Mouse (Mus musculus) heart, postnatal 25 days (tissue): ENCODE measurements at regions not wholly inside any gene's neighbourhood (a gene's known extent, or its start where the extent isn't known, plus 50 kb on each side); places are given as distances from the start of the nearest gene placed in this dataset.
"Not testable (repeated sequence)": the region's sequence is repeated elsewhere in the genome, so short reads cannot be mapped to it uniquely, and the experiment has no call there.

Experiments used
- DNase-seq: peaks from one replicate; pipeline ENCODE4 v3.0.0; 2022; ENCODE audit warnings: low spot score
- intact Hi-C: fragments of 180-260 bp; cut with DNase I; formaldehyde crosslinking; loops from one replicate; pipeline ENCODE4 v1.15.1; 2025

DNA sequence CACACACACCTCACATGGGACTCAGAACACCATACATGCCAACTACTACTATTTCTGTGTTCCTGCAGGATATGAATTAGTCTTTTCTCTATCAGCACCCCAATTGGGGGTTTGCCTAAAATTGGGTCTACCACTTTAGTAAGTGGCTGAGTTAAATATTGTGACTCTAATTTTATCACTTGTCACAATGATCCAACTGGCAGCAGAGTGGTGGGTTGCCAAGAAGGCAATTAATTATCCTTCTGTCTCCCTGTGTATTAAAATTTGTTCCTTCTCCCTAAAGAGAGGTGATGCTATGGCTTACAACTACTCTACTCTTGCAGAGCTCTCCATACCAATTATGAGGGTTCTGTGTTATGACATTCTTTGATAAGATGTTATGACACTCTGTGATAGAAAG lies 245.3 kb downstream of the Brms1l start:
- no peak for DNase-seq
- intact Hi-C loops: no loop called here

DNA sequence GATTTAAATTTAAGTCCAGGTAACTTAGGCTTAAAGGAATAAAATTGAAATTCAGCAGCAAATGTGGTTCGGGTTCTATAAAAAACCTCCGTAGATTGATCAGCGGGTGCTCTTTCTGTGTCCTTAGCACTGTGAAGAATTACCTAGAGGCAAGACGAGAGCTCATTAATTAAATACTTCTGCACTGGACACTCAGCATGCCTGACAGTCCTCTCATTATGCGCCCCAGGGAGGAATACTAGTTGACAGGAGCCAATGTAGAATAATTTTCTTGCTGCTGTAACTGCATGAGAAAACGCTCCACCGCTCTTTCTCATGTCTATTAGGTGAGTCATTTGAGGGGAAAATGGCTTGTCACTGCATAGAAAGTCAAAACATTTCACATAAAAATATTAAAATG lies 228.1 kb downstream of the Brms1l start:
- intact Hi-C loops: no loop called here
- DNase-seq: no peak

DNA sequence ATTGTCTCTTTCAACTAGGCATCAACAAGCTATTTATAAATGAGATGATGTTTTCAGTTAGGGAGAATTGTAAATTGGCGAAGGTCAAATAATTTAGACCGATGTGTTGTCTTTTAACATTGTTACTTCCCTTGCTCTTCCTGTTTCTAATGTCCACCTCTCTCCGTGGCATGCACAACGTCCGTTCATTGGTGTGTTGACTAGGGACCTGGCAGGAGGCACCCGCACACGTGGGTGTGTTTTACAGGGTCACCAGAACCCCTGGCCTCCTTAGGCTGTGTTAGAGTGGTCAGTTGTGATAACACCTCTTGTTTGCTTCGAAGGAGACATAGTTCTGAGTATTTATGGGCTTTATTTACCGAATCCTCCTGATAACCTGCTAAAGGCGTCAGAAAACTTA lies 222.8 kb downstream of the Brms1l start:
- intact Hi-C loops: loop anchor here (2.0 to 10.0 kb wide), 5 partner anchors 466 to 1128 kb away; no protein-coding TSS in a partner anchor
- DNase-seq: no peak

DNA sequence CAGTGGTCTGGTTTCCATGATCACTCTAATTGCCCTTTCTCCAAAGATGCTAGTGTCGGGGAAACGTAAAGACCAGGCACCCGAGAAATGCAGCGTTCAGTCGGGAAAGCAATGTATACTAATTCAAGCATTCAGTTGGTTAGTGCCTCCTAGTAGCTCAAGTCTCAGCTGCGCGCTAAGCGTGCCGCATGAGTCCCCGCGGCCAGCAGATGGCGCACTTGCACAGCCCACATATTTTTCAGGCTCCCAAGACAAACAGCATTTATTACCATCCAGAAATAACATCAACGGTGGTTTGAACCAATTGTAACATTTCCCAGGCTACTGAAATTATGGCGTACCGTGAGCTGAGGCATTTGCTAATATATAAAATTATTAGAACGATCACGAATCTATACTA lies 222.3 kb downstream of the Brms1l start:
- intact Hi-C loops: loop anchor here (2.0 to 10.0 kb wide), 5 partner anchors 466 to 1129 kb away; no protein-coding TSS in a partner anchor
- DNase-seq: no peak

DNA sequence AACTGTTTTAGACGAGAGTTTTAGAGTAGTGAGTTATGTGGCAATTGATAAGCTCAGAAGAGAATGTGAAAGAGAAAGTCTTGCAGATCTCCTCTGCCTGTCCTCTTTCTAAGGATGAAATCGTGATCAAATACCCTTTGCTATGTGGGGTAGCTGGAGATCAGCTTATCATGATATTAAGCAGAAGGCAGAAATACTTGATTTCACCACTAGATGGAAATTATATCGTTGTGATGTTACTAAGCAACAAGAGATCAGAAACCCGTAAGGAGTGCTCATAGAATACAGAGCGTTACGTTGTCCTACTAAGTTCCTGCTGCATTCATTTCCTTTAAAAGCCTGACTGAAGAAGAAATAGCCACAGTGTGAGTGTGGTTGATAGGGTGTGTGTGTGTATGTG lies 219.3 kb downstream of the Brms1l start:
- intact Hi-C loops: loop anchor here (5.0 to 10.0 kb wide), 3 partner anchors 469 to 1132 kb away; no protein-coding TSS in a partner anchor
- no peak for DNase-seq

DNA sequence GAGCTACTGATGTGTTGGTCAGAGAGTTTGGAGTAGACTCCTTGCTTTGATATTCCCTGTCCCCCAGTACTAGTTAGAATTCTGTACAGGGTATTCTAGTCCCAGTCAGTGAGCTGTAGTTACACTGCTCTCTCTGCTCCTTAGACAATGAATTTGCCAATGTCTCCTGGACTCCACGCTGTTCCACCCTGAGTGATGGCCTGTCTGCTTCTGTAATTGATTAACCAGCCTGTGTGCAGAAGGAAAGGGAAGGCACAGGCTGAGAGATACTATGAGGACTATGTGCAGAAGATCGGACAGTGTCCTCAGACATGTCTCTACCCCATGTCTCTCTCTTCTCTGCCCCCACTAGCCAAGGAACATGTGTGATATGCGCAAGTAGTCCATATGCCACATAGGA lies 209.9 kb downstream of the Brms1l start:
- no peak for DNase-seq
- intact Hi-C loops: no loop called here

DNA sequence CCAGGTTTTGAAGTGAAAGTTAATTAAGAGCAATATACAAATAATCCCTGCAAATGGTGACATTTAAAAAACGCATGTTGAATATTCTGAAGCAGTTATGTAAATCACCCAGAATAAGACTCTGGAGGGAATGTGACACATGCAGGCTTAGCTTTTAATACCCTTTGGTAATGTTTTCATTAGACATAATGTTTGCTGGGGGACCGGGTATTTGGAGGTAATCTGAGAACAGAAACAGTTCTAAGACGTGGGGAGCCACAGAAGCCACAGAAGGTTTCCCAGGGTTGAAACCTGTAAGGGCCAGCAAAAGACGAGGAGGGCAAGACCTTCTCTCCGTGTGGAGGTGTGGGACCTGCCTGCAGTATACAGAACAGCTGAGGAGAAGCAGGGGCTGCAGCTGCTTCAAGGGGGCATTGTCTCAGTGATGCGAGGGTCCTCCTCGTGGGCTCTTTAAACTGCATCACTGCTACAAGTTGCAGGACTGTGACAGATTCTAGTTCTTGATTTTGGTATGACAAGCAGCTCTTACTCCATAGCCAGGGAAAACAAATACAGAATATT lies 184.9 kb downstream of the Brms1l start:
- intact Hi-C loops: no loop called here
- no peak for DNase-seq

DNA sequence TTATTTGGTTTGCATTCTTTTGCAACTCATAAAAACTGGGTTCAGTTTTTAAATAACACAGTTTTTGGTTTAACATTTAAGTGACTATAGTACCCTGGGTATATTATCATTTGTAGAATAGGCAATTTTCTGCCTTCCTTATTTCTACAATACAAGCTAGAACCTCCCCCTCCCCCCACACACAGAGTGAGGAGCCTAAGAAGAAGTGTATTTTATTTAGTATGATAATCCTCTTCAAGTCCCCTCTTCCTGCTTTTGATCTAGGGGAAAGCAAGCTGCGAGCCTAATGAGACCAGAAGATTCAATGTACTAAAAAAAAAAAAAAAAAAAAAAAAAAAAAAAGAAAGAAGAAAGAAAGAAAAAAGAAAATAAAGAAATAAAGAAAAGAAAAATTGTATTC lies 184.4 kb downstream of the Brms1l start:
- no peak for DNase-seq
- intact Hi-C loops: no loop called here

DNA sequence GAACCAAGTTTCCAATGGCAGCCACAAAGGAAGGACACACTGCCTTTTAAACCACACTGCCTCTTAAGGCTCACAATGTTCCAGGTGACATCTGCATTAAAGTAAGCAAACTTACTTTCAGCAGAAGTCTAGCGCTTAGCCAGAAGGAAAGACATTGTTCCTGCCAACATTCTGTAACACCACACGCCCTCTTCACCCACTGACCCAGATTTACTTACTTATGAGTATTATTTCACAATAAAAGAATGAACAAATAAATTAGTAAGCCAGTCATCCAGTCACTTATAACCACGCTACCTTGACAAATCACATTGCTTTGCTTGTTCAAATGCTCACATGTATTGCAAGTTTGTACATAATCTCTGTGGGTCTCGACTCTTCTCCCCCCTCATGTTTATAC lies 173.9 kb downstream of the Brms1l start:
- intact Hi-C loops: no loop called here
- DNase-seq: no peak

DNA sequence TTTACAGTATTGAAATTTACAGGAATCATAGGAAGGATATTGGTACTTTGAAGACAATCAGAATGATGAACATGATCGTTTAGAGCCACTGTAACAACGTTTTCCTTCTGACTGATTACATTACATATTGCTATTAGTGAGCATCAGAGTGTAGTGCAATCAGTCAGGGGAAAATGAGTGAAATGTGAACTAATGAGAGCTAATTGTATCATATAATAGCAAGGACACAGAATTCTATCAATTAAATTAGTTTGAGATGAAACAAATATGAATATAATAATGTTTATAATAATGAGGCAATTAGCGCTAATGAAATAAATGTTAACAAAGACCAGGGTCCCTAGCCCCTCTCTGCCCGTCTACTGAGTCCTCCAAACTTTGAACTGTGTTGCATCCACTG lies 169.7 kb downstream of the Brms1l start:
- no peak for DNase-seq
- intact Hi-C loops: no loop called here

DNA sequence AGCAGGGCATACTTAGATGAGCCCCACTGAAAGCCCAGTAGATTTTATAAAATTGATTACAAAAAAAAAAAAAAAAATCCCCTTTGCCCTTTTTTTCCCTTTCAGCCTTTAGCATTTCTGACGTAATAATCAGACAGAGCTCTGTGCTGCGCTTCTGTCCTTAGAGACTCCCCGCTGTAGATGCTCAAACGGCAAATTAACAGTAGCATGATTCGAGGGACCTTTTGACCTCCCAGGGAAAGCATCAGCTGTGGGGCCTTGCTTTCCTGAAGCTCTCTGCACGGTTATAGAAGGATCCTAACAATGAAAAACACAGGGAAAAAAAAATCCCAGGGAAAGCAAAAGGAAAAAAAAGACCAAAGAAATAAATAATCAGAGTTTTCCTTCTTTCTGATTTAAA lies 169.2 kb downstream of the Brms1l start:
- intact Hi-C loops: no loop called here

DNA sequence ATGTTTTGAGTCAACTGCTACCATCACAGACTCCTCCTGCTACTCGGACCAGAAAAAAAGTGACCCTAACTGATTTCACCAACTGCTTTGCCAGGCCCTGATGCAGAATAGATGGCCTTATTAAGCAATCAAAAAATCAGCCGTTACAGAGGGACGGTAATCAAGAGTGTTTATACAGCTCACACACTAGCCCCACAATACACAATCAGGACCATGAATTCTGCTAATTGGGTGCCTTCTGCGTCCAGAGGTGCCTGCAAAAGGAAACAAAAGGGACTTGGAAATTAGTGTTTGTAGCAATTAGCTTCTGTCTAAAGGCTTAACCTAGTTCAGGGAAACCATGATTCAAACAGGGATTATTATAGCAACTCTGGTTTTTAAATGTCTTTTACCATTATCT lies 168.4 kb downstream of the Brms1l start:
- intact Hi-C loops: no loop called here
- DNase-seq: no peak

More for the DNA sequence above, 169.2 kb downstream of the Brms1l start:
- DNase-seq: no peak

DNA sequence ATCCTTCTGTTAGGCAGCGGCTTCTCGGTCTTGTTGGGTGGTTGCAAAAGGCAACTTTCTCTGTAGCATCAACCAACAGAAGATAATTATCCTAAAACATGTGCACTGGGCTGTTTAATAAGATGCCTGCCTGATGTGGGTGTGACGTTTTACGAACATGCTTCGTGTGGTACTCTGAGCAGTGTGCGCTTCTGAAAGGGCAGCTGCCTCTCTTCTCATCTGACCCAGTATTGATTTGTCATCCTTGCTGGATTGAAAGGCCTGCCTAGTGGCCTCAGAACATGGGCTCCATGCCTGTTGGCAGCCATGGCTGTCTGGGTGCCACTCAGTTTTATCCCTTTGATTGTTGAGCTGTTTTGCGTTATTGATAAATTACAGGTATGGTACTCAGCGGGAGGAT lies 167.4 kb downstream of the Brms1l start:
- no peak for DNase-seq
- intact Hi-C loops: no loop called here

DNA sequence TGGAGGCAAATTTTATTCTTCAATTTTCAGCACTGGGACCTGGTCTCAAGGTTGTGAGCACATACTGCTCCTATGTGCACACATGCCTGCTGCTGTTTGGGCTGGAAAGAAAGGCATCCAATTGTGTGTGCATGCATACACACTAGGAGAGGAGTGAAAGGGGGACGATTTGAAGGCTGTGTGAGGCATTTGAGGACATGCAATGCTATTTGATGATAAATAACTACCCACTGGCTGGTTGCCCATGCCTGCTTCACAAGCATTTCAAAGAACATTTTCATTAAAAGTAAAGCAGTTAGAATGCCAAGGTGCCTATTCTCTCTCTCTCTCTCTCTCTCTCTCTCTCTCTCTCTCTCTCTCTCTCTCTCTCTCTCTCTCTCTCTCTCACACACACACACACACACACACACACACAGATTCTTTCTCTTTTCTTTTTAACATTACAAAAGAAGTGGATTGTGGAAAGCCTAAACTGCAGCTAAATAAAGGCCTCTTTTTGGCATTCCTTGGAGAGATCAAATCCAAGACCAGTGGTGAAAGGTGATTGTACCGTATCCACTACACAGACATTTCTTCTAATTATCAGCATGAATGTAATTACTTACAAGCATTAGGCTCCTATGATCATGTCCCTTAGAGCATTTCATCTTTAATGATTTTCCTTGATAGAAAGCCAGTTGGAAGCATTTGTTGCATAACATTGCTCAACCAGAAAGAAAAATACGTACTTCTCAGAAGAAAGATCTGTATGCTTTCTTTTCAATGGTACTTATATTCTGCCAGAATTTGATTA lies 160.7 kb downstream of the Brms1l start:
- DNase-seq: no peak
- intact Hi-C loops: no loop called here

DNA sequence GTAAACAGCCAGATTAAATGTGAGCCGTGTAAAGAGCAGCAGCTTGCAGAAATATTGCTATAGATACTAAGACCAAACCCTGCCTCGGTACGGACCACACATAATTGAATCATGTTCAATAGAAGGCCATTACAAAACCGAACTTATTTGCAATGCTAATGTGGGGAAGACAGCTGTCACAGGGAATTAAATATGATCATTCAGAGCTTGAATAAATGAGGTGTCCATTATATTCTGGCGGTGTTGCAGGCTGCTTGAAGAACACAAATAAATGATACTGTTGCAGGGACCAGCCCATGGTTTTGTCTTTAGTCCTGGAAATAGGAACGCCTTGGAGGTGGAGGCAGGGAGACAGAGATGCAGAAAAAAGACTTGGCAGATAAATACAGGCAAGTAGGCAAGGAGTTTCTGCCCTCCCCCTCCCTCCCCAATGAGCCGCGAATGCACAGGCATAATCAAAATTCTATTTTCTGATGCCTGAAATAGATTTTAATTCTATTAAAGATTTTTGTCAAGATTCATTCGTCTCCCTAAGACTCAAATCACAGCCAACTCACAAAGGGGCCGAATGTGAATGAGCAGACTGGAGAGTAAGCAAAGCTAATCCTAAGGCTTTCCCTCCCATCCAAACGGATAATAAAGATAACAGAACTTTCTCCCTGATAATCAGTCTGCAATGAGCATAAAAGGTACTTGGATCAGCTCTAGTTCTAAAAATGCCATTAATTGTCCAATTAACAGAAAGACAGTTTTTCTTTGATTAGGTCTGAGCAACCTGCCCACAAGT lies 147.6 kb downstream of the Brms1l start:
- intact Hi-C loops: no loop called here
- no peak for DNase-seq

DNA sequence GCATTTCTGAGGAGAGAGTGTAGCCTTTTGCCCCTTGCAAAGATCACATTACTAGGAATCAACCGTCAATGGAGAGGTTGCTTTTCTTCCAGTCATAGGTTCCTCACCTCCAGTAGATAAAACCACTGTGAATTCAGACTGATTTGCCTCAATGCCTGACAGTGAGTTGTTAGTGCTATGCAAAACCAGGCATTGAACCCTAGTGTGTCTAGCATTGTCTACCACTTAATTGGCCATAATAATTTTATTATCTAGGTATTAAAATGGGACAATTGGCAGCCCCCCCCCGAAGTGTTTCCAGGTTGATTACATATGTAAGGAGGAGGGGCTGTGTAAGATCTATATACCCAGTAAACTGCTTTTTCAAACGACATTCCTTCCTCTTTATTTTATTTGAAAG lies 147.0 kb downstream of the Brms1l start:
- DNase-seq: no peak
- intact Hi-C loops: no loop called here

DNA sequence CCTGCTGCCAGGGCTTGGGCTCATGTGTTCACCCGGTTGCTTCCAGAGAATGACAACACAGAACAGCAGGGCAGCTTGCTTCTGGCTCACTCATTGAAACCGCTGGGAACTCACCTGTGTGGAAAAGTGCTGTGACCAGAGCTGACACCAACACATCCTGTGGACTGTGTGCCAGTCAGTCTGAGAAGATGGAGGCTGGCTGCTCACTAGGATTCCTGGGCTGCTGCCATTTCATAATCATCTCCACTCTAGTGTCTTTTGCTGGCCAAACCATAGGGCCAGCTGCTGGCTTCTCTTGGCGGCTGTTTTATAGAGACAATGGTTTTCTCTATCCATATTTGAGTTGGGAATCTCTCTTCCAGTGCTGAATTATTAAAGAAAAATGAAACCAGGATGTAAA lies 138.1 kb downstream of the Brms1l start:
- DNase-seq: no peak
- intact Hi-C loops: no loop called here

DNA sequence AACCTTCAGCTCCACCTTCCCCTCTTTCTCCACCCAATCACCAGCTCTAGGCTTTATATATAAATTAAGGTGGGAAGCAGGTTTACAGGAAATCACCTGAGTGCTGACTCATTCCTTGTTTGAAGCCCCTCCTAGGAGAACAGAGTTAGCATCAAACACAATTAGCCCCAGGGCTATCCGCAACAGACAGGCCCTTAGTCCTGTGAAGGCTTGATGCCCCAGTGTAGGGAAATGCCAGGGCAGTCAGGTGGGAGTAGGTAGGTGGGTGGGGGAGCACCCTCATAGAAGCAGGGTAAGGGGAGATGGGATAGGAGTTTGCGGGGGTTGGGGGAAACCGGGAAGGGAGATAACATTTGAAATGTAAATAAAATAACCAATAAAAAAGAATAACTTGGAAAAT lies 123.2 kb downstream of the Brms1l start:
- intact Hi-C loops, DNase-seq: not testable (repeated sequence)

DNA sequence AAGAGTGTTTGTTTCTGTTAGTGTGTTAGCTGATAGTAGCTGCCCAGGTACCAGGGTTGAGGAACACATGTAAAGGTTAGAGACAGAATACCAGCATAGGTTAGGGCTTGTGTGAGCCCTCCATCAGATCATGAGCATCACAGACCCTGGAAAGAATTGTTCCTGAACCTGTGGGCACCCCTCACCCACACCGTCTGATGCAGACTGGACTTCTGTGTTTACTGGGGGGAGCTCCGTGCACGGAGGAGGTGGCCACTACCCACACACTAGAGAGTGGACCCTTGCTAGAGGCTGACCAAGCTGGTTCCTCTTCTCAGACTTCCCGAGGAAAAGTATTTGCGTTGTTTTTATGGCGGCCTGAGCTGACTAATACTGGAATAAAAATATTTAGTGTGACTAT lies 104.4 kb downstream of the Brms1l start:
- DNase-seq: no peak

DNA sequence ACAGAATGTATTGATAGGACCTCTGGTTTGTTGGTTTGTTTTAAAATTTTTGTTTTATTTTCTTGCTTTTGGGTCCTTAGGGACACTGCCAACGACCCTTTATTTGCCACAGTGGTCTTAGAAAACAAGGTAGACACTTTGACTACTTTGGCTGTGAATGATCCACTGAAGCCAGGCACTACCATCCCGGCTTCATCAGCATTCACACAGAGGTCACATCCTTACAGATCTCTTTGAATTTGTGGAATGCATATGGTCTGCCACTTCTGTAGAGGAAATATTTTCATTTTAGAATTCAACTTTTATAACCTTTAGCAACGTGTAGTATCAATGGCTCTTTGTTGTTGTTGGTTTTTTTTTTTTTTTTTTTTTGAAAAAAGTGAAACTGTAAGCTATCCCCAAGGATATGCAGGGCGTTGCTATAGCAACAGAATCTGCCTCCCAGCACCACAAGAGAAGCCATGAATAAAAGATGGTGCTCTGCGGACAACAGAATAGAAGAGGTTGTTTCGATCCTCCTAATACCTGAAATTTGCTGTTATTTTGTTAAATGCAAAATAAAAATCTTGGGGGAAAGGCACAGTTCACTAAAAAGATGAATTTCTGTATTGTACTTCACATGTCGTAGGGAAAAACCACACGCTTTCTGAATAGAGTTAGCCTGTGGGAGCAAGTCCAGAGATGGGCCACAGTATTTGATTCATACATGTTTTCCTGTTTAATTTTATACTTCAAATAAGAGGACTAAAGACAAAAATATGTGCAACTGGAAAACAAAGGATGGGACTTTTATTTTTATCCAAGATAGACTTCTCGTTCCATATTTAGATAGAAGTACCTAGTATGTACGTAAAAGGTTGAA lies 103.4 kb downstream of the Brms1l start:
- no peak for DNase-seq
- intact Hi-C loops: no loop called here

More for the DNA sequence above, 104.4 kb downstream of the Brms1l start:
- intact Hi-C loops: no loop called here
